Mouse (Mus musculus) liver, adult 2 months (tissue): ENCODE measurements around the gene Rai14. TPM values are rescaled to one million over a fixed set of nuclear protein-coding genes. Genes with fewer than 3 reads are reported as not detected.

Source experiments
- DNase-seq: peaks from one replicate; pipeline ENCODE4 v3.0.0-alpha.2; 2011; ENCODE audit warnings: low read depth, low spot score; ENCODE audit errors: extremely low read depth
- H3K27ac ChIP-seq: fragments of 200-500 bp; replicated peaks from 2 replicates; pipeline ENCODE4 v1.5.1; 2012; ENCODE audit warnings: low read depth, mild to moderate bottlenecking, control low read depth, inconsistent platforms, low read length; ENCODE audit not compliant: insufficient read depth
- H3K27me3 ChIP-seq: fragments of 200-500 bp; 2 replicates; pipeline ENCODE4 v1.6.1; 2012; ENCODE audit warnings: mild to moderate bottlenecking, moderate library complexity, low read length, inconsistent platforms; ENCODE audit not compliant: control insufficient read depth, insufficient read depth
- H3K36me3 ChIP-seq: fragments of 200-500 bp; 2 replicates; pipeline ENCODE4 v1.6.1; 2012; ENCODE audit warnings: low read length, inconsistent platforms; ENCODE audit not compliant: control insufficient read depth, insufficient read depth
- H3K4me1 ChIP-seq: fragments of 200-500 bp; 2 replicates; pipeline ENCODE4 v1.6.1; 2011; ENCODE audit warnings: low read length; ENCODE audit not compliant: control insufficient read depth, insufficient read depth
- H3K4me3 ChIP-seq: fragments of 200-500 bp; 2 replicates; pipeline ENCODE4 v1.5.1; 2011; ENCODE audit warnings: low read depth, mild to moderate bottlenecking, control low read depth, low read length, moderate library complexity; ENCODE audit not compliant: insufficient read depth
- H3K79me2 ChIP-seq: fragments of 200-500 bp; 2 replicates; pipeline ENCODE4 v1.6.1; 2012; ENCODE audit warnings: inconsistent platforms, mild to moderate bottlenecking, low read length, moderate library complexity; ENCODE audit not compliant: control insufficient read depth, insufficient read depth
- H3K9ac ChIP-seq: fragments of 200-500 bp; 2 replicates; pipeline ENCODE4 v1.6.1; 2012; ENCODE audit warnings: low read depth, mild to moderate bottlenecking, control low read depth, inconsistent platforms, low read length
- CTCF ChIP-seq: fragments of 200-500 bp; IDR thresholded peaks from 2 replicates; pipeline ENCODE4 v1.5.1; 2011; ENCODE audit warnings: low read depth, low read length, control low read depth
- POLR2A ChIP-seq: fragments of 200-500 bp; IDR thresholded peaks from 2 replicates; pipeline ENCODE4 v1.6.1; 2011; ENCODE audit warnings: low read length, control low read depth; ENCODE audit not compliant: insufficient read depth; ENCODE audit errors: extremely low read depth
- WGBS: fragments of 180-500 bp; shearing (Covaris S2); methylation state at CpG from one replicate; pipeline ENCODE4 v1.1.7; 2018; 5-methylcytosine and 5-hydroxymethylcytosine counted together
- polyA plus RNA-seq: library from polyadenylated mRNA; depleted of rRNA; stranded (reverse); fragments of >200 nt; gene quantifications from 2 replicates; pipeline ENCODE4 v1.2.3, GENCODE M21; 2012
- total RNA-seq: library from RNA; depleted of rRNA; stranded (reverse); fragments of >200 nt; gene quantifications from 2 replicates; pipeline ENCODE4 v1.2.3, GENCODE M21; 2014

Gene Rai14
- total and polyA plus RNA-seq, 2 experiments, result 3.4 to 12.4 TPM

DNA sequence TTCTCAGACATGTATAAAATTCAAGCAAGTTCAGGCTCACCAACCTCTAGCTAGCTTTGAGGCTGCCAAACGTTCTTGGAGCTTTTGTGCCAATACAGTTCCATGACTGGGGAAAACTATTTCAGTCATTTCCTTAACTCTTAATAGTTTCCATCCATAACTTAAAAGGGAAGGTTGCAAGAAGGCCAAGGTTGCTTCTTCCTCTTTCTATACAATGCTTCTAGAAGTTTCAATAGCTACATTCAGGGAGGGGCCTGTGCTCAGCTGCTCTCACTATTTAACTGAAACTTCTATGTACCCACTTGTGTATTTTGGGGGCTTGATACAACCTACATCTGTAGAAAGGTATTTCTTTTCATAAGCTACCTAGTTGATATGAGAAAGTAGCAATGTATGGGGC, 24.9 kb upstream of the Rai14 start:
- Histone ChIP-seq H3K9ac (no peak overlapping the region), H3K36me3 (no peaks in the 10 kb centered on the region), H3K27me3 (no peaks in the 10 kb centered on the region), H3K27ac (no peak overlapping the region), H3K79me2 (no peaks in the 10 kb centered on the region), H3K4me1 (no peaks in the 10 kb centered on the region), H3K4me3 (no peak overlapping the region)
- no peak for TF ChIP-seq CTCF
- 58% methylated on average over 1 of the region's 1 CpGs for WGBS
- no peak for DNase-seq

DNA sequence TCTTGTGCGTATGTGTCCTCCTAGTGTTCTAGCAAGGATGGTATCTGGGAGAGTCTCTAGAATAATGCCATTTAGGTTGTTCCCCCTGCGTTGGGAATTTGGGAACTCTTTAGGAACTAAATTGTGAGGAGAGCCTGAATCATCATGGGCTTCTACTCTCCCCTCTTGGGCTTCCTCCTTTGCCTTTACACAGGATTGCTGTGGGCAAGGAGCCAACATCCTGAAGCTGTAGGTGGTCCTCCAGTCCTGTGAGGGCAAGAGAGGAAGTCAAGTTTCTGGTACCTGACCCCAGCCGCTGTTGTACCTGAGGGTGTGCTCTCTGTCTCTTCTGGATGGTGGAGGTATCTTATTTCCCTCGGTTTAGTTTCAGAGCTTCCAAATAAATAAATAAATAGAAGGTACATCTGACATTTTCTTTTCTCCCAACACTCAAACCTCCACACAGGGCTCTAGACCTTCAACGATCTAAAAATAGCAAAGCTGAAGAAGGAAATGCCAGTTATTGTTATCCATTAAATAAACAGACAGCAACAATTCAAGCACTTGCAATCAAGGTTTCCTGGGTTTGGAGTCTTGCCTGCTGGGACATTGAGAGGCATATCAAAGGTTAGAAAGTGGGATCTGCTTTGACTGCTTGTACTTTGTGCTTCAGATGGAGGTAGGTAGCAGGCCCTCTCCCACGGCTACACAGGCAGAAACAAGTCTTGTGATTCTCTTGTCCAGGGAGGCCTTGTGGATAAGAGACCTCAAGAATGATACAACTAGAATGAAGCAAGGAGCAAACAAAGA, 24.1 kb upstream of the Rai14 start:
- no peaks in the 10 kb centered on the region for H3K4me1 ChIP-seq
- no peak overlapping the region for H3K27ac ChIP-seq
- H3K36me3 ChIP-seq, result no peaks in the 10 kb centered on the region
- no peak for DNase-seq
- no peaks in the 10 kb centered on the region for H3K27me3 ChIP-seq
- H3K4me3 ChIP-seq, result no peak overlapping the region
- 82% methylated on average over 6 of the region's 6 CpGs for WGBS
- no peak overlapping the region for H3K9ac ChIP-seq
- H3K79me2 ChIP-seq, result no peaks in the 10 kb centered on the region
- TF ChIP-seq CTCF (no peak), POLR2A (no peak)

DNA sequence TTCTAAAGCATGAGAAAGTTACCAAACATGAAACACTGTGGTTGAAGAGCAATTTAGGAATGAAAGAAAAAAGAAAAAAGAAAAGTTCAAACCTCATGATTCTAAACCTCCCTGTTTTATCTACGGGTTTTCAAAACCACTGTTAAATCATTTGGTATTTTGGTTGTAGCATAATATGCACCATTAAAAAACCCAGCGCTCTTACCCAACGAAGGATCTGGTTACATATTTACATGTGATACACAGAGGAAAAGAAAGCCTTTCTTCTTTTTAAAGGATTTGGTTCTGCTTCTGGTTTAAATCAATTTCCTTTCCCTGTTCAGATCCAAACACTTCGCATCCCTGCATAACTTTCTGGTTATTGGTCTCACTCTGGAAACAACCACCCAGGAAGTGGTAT, 21.5 kb upstream of the Rai14 start:
- Histone ChIP-seq H3K4me1 (no peaks in the 10 kb centered on the region), H3K79me2 (no peaks in the 10 kb centered on the region), H3K36me3 (no peaks in the 10 kb centered on the region), H3K4me3 (no peak overlapping the region), H3K9ac (no peak overlapping the region), H3K27ac (no peak overlapping the region), H3K27me3 (no peaks in the 10 kb centered on the region)
- WGBS, result 85% methylated on average over 4 of the region's 4 CpGs
- TF ChIP-seq CTCF, result no peak
- no peak for TF ChIP-seq POLR2A
- no peak for DNase-seq

DNA sequence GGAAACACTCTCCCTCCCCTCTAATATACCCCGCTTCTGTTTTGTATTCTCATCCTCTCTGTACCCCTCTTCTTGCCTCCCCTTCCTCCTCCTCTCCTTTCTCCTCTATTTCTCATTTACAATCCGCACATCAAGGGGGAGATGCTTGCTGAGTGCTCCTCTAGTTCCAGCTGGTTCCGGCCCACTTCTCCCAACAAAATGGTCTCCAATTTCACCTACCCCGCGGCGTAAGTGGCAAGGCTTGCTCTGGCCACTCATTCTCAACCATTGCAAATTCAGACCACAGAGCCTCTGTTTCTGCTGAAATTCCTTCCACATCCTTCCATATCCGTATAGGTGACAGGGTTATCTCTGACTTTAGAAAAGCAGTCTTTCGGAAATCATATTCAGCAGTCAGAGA, 20.8 kb upstream of the Rai14 start:
- TF ChIP-seq POLR2A, result no peak
- TF ChIP-seq CTCF, result no peak
- Histone ChIP-seq H3K9ac (no peak overlapping the region), H3K27ac (no peak overlapping the region), H3K4me3 (no peak overlapping the region), H3K79me2 (no peaks in the 10 kb centered on the region), H3K36me3 (no peaks in the 10 kb centered on the region), H3K4me1 (no peaks in the 10 kb centered on the region), H3K27me3 (no peaks in the 10 kb centered on the region)
- 80% methylated on average over 8 of the region's 8 CpGs for WGBS
- DNase-seq, result no peak

DNA sequence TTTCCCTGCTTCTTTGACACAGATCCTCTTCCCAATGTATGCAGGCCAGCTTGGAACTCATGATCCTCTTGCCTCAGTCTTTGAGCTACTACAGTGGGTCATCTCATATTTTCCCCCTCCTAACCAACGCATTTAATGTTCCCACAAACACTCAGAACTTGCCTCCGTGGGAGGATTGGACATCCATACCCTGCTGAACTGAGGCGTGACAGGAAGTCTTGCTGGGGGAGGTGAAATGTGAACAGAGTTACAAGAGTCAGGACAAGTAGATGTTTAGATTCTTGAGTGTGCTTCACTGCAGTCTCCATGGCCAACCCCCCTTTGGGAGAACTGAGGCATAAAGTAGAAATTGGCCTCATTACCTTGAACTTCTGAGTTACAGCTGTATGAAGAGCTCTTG, 17.0 kb upstream of the Rai14 start:
- TF ChIP-seq CTCF (no peak), POLR2A (no peak)
- H3K4me1 ChIP-seq, result no peaks in the 10 kb centered on the region
- WGBS, result 87% methylated on average over 3 of the region's 3 CpGs
- no peak overlapping the region for H3K9ac ChIP-seq
- no peak overlapping the region for H3K27ac ChIP-seq
- H3K36me3 ChIP-seq, result no peaks in the 10 kb centered on the region
- H3K27me3 ChIP-seq, result no peaks in the 10 kb centered on the region
- no peak for DNase-seq
- no peak overlapping the region for H3K4me3 ChIP-seq
- no peaks in the 10 kb centered on the region for H3K79me2 ChIP-seq

DNA sequence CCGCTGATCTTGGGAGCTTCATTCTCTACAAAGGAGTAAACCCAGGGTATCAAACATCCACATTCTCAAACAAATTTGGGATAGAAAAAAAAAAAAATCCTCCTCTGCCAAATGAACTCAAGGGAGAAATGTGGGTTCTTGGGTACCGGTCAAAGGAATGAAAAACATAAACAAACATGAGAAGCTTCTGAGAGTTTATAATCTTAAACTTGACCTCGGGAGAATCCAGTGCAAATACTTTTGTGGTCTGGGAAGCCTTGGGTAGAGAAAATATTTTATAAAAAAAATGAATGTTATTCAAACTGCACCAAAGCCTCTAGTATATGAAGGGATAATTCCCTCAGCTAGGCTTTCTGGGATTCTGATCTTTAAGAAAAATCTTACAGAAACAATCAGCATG, 11.8 kb upstream of the Rai14 start:
- no peak for TF ChIP-seq CTCF
- TF ChIP-seq POLR2A, result no peak
- Histone ChIP-seq H3K79me2 (no peaks in the 10 kb centered on the region), H3K4me1 (no peaks in the 10 kb centered on the region), H3K27ac (no peak overlapping the region), H3K9ac (no peak overlapping the region), H3K36me3 (no peaks in the 10 kb centered on the region), H3K27me3 (no peaks in the 10 kb centered on the region), H3K4me3 (no peak overlapping the region)
- DNase-seq, result no peak
- 85% methylated on average over 3 of the region's 3 CpGs for WGBS
